Comparison of ENCODE assay signal across 15 mouse cellular contexts in the genomic region with DNA sequence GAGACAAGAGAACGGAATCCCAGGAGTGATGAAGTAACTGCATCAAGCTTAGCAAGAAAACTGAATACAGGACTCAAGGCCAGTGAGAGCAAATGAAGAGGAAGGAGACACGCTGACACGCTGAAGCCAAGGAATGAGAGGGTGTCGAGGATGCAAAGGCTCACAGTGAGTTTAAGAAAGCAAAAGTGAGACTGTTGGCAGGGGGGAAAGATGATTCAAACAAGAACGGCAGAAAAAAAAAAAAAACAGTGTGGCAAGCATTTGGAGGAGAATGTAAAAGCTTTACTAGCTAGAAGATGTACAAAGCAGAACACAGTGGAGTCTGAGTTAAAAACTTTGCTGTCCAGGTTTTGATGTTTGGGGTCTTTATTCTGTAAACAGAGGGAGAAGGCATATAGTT.
"Had no signal": no experiment of that assay in that cellular context is flagged by ENCODE, and none has a peak within 500 bp of the region (broad histone marks: within the 10 kb centered on the region; RNA-seq: fewer than 3 reads in every experiment).

No protein-coding gene starts in this region.

- H3K4me2 ChIP-seq: limb, embryonic 13.5 days; midbrain, embryonic 11.5 days had no signal

- H3K9ac ChIP-seq: limb, embryonic 13.5 days; liver, embryonic 15.5 days had no signal

- H3K27me3 ChIP-seq: limb, embryonic 13.5 days; liver, embryonic 15.5 days had no signal

- H3K4me3 ChIP-seq: layer of hippocampus, adult 2 months; limb, embryonic 10.5 days; limb, embryonic 13.5 days; liver, embryonic 15.5 days had no signal

- DNase-seq: kidney, adult 18-20 months; layer of hippocampus, adult 9-11 months; liver; lung, adult 2 months; lung, postnatal 14 days; lung, postnatal 4 days; midbrain, embryonic 14.5 days; thymus, adult 18-20 months; thymus, postnatal 36 days had no signal

- H3K9me3 ChIP-seq: limb, embryonic 10.5 days; limb, embryonic 13.5 days; liver, embryonic 15.5 days had no signal

- H3K36me3 ChIP-seq: limb, embryonic 10.5 days; limb, embryonic 13.5 days; liver, embryonic 15.5 days had no signal

- H3K27ac ChIP-seq: kidney, postnatal 0 days; layer of hippocampus, adult 2 months; limb, embryonic 10.5 days; limb, embryonic 13.5 days; liver, embryonic 15.5 days had no signal

- H3K4me1 ChIP-seq: limb, embryonic 10.5 days had no signal
